Mouse (Mus musculus) T-helper 2 cell (primary cell): ENCODE data around the gene Plekhs1.
"Not testable (repeated sequence)": the region's sequence is repeated elsewhere in the genome, so short reads cannot be mapped to it uniquely, and the experiment has no call there.

Experiments used
- in situ Hi-C: fragments of 300-600 bp; cut with MboI, MseI; formaldehyde crosslinking; loops from one replicate; pipeline ENCODE4 v1.15.1; 2025; ENCODE audit warnings: high pct_unique_total_duplicates

Gene Plekhs1

DNA sequence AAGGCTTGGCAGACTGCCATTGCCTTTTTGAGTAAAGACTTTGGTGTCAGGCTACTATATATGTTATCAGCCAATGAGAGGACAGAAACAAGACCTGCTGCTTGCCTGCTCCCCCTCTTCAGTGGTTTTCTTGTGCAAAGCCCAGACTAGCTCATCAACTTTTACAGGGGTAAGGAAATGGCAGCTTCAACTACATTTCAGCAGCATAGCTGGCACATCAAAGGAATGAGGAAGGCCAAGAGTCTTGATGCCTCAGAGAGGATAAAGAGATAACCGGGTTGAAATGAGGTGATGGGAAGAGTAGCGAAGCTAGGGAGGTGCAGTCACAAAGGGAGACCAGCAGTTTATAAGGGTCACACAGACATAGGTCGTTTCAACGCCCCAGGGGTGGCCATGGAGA lies 3.9 kb upstream of the Plekhs1 start:
- in situ Hi-C loops = no loop called here

DNA sequence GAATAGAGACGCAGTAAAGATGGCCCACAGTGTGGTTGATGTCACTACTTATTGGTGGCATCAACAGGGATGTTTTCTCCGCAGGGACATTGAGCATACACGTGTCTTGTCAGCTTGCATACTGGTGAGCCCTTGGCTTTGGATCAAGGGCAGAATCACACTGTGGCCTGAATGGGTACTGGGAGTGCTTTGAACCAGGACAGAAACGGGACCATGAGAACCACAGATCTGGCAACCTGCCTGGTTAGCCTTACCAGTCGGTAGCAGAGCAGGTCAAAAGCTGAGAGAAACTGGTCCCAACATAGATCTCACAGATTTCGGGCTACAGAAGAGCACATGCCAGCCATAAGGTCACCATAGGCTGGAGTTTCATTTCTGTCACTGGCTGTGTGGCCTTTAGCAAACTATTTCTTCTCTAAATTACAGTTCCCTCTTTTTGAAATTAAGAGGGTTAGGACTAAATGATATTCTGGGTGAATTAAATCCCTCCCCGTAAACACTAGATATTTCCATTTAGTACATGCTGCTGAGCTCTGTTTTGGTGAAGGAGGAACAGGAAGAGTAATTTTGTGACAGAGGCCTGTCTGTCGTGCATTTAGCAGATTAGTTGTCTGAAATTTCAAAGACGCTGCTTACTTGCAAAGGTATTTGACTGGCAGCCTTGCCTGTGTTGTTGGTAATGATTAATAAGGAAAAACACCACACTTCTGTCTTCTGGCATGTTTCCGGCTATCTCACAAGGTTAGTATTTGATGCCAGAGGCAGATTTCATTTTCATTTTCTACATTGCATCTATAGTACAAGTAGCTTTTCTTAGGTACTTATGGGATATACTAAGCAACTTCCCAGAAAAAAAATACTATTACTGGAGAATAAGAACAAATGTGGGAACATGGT lies 2.0 kb upstream of the Plekhs1 start:
- in situ Hi-C loops = no loop called here

DNA sequence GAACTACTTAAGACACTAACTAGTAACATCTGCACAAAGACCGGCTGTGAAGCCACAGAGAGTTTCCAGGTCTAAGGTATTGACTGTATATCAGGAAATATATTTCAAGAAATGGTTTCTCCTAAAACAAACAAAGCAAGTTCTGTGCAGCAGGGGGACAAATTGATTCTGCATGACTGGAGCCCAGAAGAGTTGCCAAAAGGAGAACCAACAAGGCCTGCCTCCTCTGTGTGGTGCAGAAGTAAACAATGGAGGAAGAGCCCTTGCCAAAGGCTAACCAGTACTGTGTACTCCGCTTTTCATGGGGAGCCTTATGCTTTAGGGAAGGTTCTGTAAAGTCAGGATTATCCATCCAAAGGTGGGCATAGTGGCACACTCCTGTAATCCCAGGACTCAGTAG lies 1.2 kb upstream of the Plekhs1 start:
- in situ Hi-C loops = no loop called here

DNA sequence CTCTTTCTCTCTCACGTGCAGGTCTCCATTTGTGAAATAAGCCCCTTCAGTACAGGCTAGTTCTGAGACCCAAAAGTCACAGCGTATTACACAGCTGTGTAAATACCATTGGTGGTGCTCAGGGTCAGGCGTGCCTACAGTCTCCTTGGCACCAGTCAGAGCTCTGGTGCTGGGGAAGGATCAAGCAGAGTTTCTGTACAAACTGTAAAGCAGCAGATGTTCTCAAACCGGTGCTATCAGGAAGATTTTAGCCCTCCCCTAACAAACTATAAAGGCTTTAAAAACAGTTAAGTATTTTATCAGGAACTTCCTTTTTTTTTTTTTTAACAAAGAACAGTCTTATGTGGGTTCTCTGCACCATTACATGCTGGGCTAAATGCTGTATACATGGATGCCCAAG lies 1.3 kb downstream of the Plekhs1 start:
- in situ Hi-C loops = no loop called here

DNA sequence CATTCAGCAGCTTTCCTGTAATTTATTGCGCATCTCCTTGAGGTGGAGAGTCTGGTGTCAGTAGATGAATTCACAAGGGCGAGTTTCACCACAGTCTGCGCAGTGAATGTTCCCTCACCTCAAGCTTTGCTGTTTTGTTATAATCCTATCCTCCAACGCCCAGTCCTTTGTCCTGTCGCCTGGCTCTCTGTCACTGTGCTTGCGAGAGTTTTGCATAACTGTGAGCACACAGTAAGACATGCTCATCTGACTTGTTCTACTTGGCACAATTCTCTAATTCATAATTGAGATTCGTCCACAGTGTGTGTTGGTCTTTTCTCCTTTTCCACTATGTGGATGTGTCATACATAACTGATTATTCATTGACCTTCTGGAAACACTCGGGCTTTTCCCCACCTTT lies 5.0 kb downstream of the Plekhs1 start:
- in situ Hi-C loops = no loop called here

DNA sequence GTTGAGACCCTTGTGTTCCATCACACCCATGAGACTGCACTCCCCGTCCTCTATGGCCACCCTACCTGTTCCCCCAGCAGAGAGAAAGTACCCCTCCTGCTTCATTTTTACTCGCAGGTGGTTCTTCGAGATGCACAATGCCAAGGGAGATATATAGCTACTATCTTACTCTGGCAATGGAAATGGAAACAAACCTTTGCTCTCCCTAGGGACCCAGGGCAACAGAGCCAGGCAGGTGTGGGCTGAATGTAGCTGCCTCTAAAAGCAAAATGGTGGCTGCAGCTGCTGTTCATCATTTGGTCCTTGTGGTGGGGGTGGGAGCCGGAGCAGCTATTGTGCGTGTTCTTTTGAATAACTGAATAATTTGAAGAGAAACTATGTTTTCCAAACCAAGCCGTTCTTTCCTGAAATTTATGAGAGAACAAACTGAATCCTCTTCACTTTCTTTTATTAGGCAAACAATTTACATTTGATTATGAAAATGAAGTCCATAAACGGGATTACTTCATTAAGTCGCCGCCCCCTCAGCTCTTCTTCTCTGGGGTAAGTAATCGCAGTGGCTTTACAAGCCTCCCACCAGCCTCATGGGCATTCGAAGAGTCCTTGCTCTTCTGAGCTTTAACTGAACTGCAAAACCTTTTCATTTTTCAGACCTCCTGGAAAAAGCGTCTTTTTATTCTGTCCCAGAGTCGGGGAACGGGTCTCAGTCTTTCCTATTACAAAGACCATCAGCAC lies 9.0 kb downstream of the Plekhs1 start:
- in situ Hi-C loops = no loop called here

DNA sequence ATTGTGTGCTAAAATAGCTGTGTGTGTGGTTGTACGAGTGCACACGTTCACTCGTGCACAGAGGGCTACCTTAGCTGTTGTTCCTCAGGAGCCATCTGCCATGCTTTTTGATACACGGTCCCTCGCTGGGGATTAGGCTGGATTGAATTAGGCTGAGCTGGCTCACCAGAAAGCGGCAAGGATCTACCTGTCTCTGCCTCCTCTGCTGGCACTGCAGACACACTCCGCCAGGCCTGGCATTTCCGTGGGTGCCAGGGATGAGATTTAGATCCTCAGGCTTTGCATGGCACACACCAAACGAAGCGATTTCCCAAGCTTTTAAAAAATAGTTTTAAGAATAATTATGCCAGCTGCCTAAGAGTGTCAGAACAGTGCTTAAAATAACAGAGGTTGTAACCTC lies 10.5 kb downstream of the Plekhs1 start:
- in situ Hi-C loops = no loop called here

DNA sequence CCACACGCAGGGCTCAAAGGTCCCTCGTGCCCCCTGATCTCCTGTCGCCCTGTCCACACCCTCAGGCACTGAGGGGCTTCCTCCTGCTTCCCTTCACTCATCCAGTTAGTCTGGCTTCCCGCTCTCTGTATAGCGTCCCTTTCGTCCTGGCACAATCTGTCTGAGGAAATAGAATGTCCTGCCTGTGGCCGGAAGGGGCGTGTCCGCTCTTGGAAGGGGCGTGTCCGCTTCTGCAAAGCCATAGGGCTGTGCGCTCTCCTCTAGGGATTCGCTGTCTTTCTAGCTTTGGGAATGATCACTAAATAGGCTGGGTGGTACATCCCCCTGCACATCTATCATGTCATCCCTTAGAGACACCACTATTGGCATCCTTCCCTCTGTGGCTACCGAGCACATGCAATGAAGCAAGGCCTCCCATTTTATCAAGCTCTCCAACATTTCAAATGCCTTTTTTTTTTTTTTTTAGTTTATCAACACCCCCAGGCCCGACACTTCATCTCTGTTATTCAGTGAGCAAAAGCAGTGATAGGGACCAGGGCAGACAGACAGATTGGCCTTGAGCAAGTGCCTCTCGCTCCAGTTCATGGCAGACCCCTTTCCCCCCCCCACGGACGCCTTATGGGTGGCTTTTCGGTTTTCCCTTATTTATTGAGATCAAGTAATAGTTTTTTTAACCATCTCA lies 13.6 kb downstream of the Plekhs1 start:
- in situ Hi-C loops = no loop called here

DNA sequence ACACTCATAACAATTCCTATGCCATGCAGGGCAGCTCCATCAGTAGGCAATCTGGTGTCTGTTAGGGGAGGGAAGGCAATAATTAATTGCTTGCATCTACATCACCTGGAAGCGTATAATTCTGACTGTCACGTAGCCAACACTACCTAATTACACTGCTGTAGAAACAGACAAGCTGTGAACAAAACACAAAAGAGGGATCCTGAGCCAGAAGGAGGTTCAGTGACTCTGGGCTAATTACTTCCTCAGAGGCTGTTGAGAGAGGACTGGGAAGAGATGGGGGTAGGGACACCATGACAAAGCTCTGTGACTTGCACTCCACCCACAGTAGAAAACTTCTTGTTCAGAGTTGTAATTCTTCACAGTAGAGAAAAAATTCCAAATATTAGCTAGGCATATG lies 15.1 kb downstream of the Plekhs1 start:
- in situ Hi-C loops = no loop called here

DNA sequence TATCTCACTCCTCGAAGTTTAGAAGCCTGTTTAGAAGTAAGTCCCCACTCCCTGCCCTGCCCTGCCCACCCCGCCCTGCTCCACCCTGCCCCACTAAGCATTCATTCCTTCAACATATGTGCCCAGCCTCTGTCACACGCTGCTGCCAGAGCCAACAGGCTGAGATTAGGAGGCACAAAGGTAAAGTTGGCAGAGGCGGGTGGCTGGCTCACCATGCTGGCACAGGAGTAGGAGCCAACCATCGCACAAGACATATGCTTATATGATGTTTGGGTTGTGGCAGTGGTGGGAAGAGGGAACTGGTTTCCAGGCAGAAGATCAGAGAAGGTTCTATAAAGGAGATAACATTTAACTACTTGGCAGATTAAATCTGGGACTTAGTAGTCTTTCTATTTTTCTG lies 15.8 kb downstream of the Plekhs1 start:
- in situ Hi-C loops = no loop called here

DNA sequence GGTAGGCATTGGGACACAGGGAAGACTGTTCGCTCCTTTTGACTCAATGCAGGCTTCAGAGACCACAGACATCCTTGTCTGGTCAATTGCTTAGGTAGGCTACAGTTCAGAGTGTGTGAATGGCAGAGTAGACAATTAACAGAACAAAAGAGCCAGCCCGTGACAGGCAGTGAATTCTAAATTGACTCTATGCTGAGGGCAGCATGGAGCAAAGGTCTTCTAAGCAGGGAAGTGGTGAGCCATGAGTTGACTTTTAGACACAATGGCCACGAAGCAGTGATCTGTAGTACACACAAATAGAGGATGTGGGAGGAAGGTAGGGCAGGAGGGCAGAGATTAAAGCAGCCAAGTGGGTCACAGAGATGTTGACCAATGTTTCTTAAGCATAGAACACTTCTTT lies 16.4 kb downstream of the Plekhs1 start:
- in situ Hi-C loops = no loop called here

DNA sequence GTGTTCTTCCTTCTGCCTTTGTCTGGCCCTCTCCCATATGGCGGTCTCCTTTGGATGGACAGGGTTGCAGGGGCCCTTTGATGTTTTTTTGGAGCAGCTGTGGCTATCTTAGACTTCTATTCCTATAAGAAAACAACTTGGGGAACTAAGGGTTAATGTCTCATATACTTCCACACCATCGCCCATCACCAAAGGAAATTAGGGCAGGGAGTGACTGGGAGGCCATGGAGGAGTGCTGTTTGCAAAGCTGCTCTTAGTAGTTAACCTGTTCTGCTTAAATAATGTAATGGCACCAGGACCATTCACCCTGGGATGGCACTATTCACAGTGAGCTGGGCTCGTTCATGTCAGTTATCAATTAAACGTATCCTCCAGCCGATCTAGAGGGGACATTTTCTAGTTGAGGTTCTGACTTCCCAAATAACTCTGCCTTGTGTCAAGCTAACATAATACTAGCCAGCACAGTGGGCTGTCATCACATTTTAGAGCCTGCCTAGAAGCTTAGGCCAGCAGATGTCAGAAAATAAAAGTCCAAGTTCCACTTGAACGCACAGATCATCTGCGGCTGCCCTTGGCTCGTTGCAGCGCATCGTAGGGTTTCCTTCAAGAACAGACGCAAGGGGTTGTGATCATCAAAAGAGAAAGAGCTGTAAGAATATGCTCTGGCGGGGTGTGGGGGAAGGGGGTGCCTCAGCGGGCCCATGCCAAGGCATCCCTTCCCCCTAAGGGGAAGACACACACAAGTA lies 23.4 kb downstream of the Plekhs1 start:
- in situ Hi-C loops = loop anchor here (10.0 kb wide), 1 partner anchor 1990 kb away; no protein-coding TSS in a partner anchor

DNA sequence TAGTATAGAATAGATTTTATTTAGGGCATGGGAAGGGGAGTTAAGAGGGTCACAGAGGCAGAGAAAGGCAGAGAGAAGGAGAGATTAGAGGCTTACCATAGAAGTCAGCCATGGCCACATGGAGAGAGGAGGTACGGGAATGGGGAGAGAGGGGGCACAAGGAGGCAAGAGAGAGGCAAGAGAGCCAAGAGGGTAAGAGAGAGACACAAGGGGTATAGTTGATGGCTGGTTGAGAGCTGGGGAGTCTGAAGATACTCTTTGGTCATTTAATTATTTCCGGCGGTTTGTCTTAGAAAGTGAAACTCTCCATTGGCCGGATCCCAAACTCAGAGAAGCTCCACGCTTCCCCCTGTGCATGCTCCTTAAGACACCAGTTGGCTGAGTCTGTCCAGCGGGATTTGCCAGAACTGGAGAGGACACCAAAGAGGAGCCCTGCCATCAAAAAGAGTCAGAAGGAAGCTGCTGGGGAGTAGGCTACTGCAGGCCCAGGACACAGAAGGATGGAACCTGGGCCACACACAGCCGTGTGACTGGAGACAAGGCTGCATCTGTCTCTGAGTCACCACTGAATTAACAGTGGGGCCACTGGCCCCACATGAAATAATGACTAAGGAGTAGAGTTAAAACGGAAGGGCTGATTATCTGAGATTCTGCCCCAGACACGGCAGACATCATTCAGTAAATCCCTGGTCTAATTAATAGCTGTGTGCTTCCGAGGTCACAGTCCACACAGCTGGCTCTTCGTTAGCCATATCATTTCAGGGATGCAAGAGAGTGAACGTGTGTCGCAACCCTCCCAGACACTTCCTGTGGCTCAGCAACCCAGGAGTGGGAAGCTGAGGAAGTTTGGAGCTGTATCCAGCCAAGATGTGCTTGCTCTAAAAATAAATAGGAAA lies 24.2 kb downstream of the Plekhs1 start:
- in situ Hi-C loops = loop anchor here (10.0 kb wide), 1 partner anchor 1989 kb away; no protein-coding TSS in a partner anchor

DNA sequence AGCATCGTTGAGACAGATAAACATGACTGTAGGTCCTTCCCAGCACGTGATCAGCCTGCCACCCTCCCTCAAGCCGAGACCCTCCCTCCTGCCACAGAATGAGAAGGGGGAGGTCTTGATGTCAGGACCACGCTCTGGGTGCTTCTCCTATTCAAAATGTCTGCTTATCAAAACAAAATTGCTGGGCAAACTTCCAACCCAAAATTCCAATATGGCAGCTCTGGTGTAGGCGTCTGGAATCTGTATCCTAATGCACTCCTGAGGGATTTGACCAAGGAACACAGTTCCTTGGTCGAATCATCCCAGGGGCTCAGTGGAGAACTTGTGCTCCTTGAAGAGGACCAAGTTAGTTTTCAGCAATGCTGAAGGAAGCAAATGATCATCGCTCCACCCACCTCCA lies 25.5 kb downstream of the Plekhs1 start:
- in situ Hi-C loops = loop anchor here (10.0 kb wide), 1 partner anchor 1988 kb away; no protein-coding TSS in a partner anchor

DNA sequence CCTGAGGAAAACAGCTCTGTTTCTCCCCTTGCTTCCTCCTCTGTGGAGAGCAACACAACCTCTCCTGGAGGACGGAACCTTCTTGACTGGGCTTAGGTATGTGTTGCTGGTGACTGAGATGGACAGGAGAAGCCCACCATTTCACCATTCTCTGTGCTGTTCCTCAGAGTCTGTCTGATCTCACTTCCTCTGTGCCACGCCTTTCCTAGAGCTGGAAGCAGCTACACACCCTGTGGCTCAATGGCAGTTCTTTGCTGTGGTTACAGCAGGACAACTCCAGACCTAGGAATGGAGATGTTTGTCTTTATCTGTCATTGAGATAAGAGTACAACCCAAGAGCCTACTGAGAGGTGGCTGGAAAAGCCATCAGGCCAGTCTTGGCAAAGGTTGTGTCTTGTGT lies 25.9 kb downstream of the Plekhs1 start:
- in situ Hi-C loops = loop anchor here (10.0 kb wide), 1 partner anchor 1987 kb away; no protein-coding TSS in a partner anchor

DNA sequence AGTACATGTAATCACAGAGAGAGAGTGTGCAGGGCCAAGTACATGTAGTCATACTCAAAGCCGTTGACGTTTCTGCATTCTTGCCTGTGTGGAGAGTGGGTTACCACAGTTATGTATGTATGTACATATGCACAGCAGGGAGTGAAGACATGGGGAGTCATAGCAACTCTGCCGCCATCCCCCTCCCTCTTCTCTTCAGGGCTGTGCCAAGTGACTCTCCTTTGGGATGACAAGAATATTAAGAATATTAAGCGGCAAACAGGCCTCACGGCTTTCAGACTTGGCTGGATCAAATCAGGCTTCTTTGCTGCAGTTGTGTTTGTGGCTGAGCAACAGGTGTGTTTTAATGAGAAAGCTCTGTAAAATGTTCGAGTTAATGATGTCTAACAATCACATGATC lies 28.2 kb downstream of the Plekhs1 start:
- in situ Hi-C loops = loop anchor here (10.0 kb wide), 1 partner anchor 1985 kb away; no protein-coding TSS in a partner anchor

DNA sequence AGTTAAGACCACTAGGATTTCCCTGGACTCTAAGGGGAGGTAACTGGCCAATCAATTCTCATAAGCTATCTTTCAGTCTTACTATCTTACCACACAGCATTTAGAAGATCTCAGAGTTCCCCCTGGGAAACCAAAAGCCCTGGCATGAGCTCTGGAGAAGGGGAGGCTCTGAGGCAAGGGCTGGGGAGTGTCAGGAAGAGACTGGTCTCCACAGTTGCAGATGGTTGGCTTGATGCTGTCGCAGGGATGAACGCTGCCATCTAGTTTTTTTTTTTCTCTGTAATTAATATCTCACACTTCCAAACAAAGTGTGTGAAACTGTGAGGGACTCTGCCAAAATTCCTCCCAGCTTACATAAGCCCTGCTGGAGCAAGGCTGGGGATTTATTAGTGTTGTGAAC lies 32.7 kb downstream of the Plekhs1 start:
- in situ Hi-C loops = not testable (repeated sequence)

DNA sequence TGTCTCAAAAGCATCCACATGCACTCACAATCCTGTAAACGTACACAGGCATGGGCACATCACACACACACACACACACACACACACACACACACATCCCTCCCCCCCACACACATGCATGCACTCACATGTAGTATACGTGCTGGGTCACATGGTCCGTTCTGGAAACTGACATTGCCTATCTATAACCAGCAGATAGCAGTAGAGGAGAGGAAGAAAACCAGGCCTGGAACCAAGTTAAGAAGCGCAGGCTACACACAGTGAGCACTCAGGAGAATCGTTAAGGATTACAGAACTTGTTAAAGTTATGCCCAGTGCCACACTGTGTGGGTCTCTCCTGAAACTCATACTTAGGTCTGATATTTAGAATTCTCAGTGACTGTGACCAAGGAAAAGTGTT lies 41.6 kb downstream of the Plekhs1 start:
- in situ Hi-C loops = not testable (repeated sequence)

DNA sequence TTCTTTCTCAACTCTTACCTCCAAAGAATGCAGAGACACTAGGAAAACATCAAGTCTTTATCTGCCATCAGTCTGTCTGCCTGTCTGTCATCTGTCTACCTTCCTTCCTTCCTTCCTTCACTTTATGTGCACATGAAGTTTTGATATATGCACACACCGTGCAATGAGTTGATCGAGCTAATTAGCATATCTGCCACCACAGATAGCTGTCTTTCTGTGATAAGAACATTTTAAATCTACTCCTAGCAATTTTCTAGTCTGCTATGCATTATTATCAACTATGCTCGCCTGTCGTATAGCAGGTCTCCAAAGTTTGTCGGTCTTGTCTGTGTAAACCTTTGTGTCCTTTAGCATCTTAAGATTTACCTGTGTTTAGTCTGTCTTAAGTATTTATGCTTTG lies 42.1 kb downstream of the Plekhs1 start:
- in situ Hi-C loops = not testable (repeated sequence)

DNA sequence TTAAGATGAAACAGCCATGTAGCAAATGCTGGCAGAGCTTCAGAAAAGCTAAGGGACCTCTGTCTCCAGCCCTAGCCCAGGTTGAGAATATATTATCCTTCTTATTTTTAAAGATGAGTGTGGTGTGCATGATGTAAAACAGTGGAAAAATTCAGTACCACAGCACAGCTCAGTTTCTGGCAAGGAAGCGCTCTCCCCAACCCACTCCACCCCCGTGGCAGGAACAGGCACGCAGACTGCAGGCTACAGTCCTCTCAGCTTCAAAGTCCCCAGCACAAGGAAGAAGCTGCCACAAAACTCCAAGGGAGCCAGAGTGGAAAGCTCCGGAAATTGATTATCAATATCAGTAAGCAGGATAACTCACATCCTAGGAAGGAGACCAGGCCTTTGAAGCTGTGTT lies 49.8 kb downstream of the Plekhs1 start:
- in situ Hi-C loops = not testable (repeated sequence)
